Mouse (Mus musculus) lung, adult 2 months (tissue): Measurements from ENCODE around the gene A930002H24Rik. TPM values are rescaled to one million over a fixed set of nuclear protein-coding genes. Genes with fewer than 3 reads are reported as not detected.

Experiments
- DNase-seq: peaks from one replicate; pipeline ENCODE4 v3.0.0; 2022
- H3K4me1 ChIP-seq: fragments of 200-500 bp; 2 replicates; pipeline ENCODE4 v1.6.1; 2011; ENCODE audit warnings: low read length; ENCODE audit not compliant: control insufficient read depth, insufficient read depth
- H3K4me3 ChIP-seq: fragments of 200-500 bp; replicated peaks from 2 replicates; pipeline ENCODE3; 2011; ENCODE audit warnings: low read depth, mild to moderate bottlenecking, control low read depth, low read length; ENCODE audit errors: extremely low read depth
- CTCF ChIP-seq: fragments of 200-500 bp; IDR thresholded peaks from 2 replicates; pipeline ENCODE4 v1.5.1; 2011; ENCODE audit warnings: mild to moderate bottlenecking, low read length, control low read depth; ENCODE audit not compliant: insufficient read depth
- POLR2A ChIP-seq: fragments of 200-500 bp; IDR thresholded peaks from 2 replicates; pipeline ENCODE4 v1.6.1; 2011; ENCODE audit warnings: low read depth, mild to moderate bottlenecking, control low read depth, low read length, borderline replicate concordance; ENCODE audit errors: extremely low read depth
- WGBS: fragments of 180-500 bp; shearing (Covaris S2); methylation state at CpG from one replicate; pipeline ENCODE4 v1.1.7; 2018; 5-methylcytosine and 5-hydroxymethylcytosine counted together
- polyA plus RNA-seq: library from polyadenylated mRNA; depleted of rRNA; stranded (reverse); fragments of >200 nt; gene quantifications from 2 replicates; pipeline ENCODE4 v1.2.3, GENCODE M21; 2012; rRNA removed

Gene A930002H24Rik
- 2.0 and 2.5 TPM in 2 replicates for polyA plus RNA-seq

GRCm38 (mm10) chr17:63863647-63864149, at the start of gene A930002H24Rik:
A930002H24Rik (minus strand) TSS chr17:63863791.
- TF ChIP-seq POLR2A = peak; percentile 84
- TF ChIP-seq CTCF = no peak
- peaks cover 3% of the 10 kb centered on the region; the same call in 1 of the 2 replicates for H3K4me1 ChIP-seq
- DNase-seq = peak; percentile 99
- peak within 1 kb of the TSS; percentile 91 for H3K4me3 ChIP-seq
- WGBS = under 1% methylated on average over 55 of the region's 55 CpGs

GRCm38 (mm10) chr17:63909297-63909696, 45.7 kb upstream of the A930002H24Rik start:
- H3K4me1 ChIP-seq = no peaks in the 10 kb centered on the region
- DNase-seq = no peak
- no peak overlapping the region for H3K4me3 ChIP-seq
- WGBS = 94% methylated on average over 4 of the region's 4 CpGs
- TF ChIP-seq POLR2A = no peak
- no peak for TF ChIP-seq CTCF

GRCm38 (mm10) chr17:63897050-63897449, 33.5 kb upstream of the A930002H24Rik start:
- no peak for TF ChIP-seq POLR2A
- no peak for TF ChIP-seq CTCF
- DNase-seq = no peak
- Histone ChIP-seq H3K4me3 (no peak overlapping the region), H3K4me1 (no peaks in the 10 kb centered on the region)
- WGBS = 85% methylated on average over 7 of the region's 7 CpGs

GRCm38 (mm10) chr17:63895829-63896228, 32.2 kb upstream of the A930002H24Rik start:
- WGBS = 71% methylated on average over 3 of the region's 3 CpGs
- TF ChIP-seq CTCF (no peak), POLR2A (no peak)
- no peak for DNase-seq

GRCm38 (mm10) chr17:63890611-63891010, 27.0 kb upstream of the A930002H24Rik start:
- H3K4me3 ChIP-seq = no peak overlapping the region
- DNase-seq = no peak
- no peaks in the 10 kb centered on the region for H3K4me1 ChIP-seq
- TF ChIP-seq POLR2A = no peak

More at GRCm38 (mm10) chr17:63895829-63896228, 32.2 kb upstream of the A930002H24Rik start:
- Histone ChIP-seq H3K4me1 (no peaks in the 10 kb centered on the region), H3K4me3 (no peak overlapping the region)

- TF ChIP-seq CTCF (no peak), POLR2A (no peak)
- H3K4me1 ChIP-seq = no peaks in the 10 kb centered on the region
- 99% methylated on average over 2 of the region's 2 CpGs for WGBS
- DNase-seq = no peak
- H3K4me3 ChIP-seq = no peak overlapping the region
Measured at GRCm38 (mm10) chr17:63886988-63887387, 23.4 kb upstream of the A930002H24Rik start.

- Histone ChIP-seq H3K4me1 (no peaks in the 10 kb centered on the region; the same call in 1 of the 2 replicates), H3K4me3 (no peak overlapping the region)
- no peak for TF ChIP-seq POLR2A
- no peak for TF ChIP-seq CTCF
- 55% methylated on average over 4 of the region's 4 CpGs for WGBS
- no peak for DNase-seq
Measured at GRCm38 (mm10) chr17:63880009-63880408, 16.4 kb upstream of the A930002H24Rik start.

GRCm38 (mm10) chr17:63878889-63879288, 15.3 kb upstream of the A930002H24Rik start:
- Histone ChIP-seq H3K4me1 (no peaks in the 10 kb centered on the region; the same call in 1 of the 2 replicates), H3K4me3 (no peak overlapping the region)
- 87% methylated on average over 4 of the region's 4 CpGs for WGBS
- no peak for DNase-seq
- TF ChIP-seq POLR2A (no peak), CTCF (no peak)

GRCm38 (mm10) chr17:63871773-63872172, 8.2 kb upstream of the A930002H24Rik start:
- WGBS = 90% methylated on average over 7 of the region's 7 CpGs
- DNase-seq = no peak
- TF ChIP-seq CTCF = no peak
- H3K4me3 ChIP-seq = no peak overlapping the region
- no peaks in the 10 kb centered on the region for H3K4me1 ChIP-seq

GRCm38 (mm10) chr17:63864171-63864571, 580 bp upstream of the A930002H24Rik start:
- Histone ChIP-seq H3K4me1 (peaks cover 3% of the 10 kb centered on the region; the same call in 1 of the 2 replicates), H3K4me3 (peak overlapping the region; percentile 91)
- 3% methylated on average over 45 of the region's 48 CpGs for WGBS
- TF ChIP-seq POLR2A = no peak
- TF ChIP-seq CTCF = no peak
- DNase-seq = no peak
